Mouse (Mus musculus) spleen, postnatal 10 days (tissue): ENCODE data around the gene Prdm1.

ENCODE experiments used
- DNase-seq, 2 experiments: peaks; one replicate each; pipeline ENCODE4 v3.0.0; 2021 to 2022; ENCODE audit warnings: low spot score in 2 of 2

Gene Prdm1

DNA sequence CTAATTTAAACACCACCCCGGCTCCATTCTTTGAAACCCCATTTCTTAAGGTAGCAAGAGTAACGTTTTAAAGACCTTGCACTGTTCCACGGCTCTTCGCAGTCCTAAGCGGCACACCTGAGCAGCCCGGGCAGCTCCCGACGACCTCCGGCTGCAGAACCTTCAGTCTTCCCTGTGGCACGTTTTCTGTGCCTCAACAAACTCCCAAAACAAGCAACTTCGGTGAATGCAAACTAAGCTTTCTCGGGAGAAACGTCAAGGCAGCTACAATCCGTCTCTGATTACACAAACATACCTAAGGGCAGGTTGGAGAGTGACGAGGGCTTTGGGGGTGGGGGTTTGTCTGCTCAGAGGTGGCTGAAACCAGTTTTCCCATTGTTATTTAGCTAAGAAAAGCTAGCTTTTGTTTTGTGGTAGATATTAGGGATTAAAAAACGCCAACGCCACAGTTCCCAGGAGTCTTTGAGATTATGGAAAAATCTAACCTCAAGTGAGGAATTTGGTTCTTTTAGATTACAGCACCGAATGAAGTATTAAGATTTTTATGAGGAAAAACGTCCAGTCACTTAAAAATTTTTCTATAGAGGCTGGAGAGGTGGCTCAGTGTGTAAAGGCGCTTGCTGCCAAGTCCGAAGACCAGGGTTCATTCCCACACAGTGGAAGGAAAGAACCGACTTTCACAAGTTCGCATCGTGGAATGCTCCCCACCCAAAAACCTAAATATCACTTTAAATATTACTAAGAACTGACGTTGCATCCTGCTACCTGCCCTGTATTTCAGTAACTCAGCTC, at the start of gene Prdm1:
Gene Prdm1 (minus strand): TSS at position 211 of the 792 bp plus-strand sequence.
- DNase-seq, result peak in 1 of 2 experiments; percentile 12

DNA sequence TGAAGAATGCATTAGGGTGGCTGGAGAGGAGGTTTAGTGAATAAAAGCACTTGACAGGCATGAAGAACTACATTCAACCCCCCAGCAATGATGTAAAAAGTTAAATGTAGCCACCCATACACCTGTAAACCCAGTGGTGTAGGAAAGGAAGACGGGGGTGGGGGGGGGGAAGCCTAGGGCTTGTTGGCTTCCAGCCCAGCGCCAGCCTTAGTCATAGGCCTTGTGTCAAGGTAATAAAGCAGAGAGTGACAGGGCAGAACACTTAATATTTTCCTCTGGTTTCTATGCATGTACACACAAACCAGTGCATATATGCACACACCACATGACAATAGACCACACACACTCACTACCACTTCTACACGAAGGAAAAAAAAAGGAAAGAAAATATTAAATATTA, 37.7 kb upstream of the Prdm1 start:
- DNase-seq, result no peak

GRCm38 (mm10) chr10:44565109-44565508, 36.8 kb upstream of the Prdm1 start:
- no peak for DNase-seq

DNA sequence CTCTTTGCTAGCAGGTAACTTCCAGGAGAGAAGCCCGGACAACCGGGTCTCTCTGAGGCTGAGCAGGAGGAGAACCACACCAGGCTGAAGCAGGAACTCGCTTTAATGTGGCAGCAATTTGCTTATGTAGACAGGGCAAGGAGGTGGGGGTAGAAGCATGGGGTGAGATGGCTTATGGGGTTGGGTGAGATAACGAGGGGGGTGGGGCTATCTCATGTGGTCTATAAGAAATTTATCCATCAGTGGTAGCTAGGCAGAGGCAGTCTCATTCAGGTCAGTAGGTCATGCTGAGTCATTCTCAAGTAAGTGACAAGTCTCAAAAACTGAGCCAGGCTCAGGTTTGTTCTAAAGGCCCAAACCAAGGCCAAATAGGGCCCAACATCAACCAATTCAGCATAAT, 28.5 kb upstream of the Prdm1 start:
- DNase-seq, result no peak

GRCm38 (mm10) chr10:44555317-44555716, 27.0 kb upstream of the Prdm1 start:
- DNase-seq, result no peak

GRCm38 (mm10) chr10:44553648-44554047, 25.3 kb upstream of the Prdm1 start:
- DNase-seq, result no peak

- peak; percentile 18 to 35 for DNase-seq
These were observed 10.8 kb upstream of the Prdm1 start for GRCm38 (mm10) chr10:44539033-44539578.

DNA sequence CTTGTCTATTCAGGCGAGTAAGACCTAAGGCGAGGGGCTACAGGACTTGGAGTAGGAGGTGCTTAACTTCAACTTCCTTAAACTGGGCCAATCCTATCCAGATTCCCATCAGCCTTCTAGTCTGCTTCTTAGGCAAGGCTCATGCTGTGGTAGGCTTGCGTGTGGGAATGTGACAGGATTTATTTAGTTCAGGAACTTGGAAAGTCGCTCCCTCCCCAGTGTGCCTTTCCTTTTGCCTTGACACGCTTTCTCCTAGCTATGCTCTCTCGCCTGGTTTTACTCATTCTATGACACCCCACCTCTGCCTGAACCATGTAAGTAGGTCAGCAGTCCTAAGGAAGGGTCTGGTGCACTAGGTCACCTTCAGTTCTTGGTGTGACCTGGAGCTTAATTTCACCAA, 9.8 kb upstream of the Prdm1 start:
- DNase-seq, result no peak

DNA sequence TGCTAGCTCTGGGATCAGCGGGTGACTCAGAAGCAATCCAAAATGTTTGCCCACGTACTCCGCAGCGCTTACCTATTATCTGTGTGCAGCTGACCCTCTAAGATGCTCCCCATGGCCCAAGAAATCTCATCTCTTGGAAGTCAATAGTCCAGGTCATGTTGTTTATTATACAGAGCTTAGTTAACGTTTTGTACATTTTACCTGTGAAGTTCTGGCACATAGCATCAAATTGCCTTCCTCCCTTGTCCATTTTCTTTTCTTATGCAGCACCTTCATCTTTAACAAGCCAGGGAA, 1.7 kb upstream of the Prdm1 start:
- no peak for DNase-seq

DNA sequence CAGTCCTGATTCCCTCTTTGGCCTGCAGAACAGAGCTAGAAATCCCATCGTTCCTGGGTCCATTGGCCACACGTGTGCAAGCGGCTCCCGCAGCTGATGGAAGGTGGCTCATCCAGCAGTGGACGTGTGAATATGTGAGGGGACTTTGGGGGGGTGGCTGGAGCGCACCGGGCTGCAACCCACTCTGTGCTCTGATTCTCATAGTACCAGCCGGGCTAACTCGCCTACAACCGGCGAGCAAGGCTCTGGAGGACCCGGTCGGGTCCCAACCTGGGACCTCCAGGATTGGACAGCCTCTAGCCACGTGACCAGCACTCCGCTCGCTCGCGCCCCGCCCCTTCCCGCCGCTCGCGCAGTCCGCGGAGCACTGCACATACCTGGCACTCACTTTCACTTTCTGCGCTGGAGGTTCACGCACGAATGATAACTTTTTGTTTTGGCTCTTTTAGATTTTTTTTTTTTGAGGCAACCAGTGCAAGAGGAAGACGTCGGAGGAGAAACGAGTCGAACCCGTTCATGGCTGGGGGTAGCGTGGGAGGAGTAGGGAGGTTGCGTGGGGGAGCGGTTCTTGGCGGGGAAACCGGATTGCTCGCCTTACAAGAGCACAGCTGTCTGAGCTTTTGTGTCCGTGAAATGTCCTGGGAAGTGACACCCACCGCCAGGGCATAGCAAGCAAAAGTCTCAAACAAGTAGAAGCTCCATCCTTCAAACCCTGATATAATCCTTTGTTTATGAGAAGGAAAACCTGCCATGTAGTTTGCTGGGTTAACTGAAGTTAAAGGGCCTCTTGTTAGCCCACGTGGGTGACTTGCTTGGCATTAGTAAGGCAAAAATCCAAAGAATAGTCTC, 1.1 kb upstream of the Prdm1 start:
- DNase-seq, result peak; percentile 73 to 91

DNA sequence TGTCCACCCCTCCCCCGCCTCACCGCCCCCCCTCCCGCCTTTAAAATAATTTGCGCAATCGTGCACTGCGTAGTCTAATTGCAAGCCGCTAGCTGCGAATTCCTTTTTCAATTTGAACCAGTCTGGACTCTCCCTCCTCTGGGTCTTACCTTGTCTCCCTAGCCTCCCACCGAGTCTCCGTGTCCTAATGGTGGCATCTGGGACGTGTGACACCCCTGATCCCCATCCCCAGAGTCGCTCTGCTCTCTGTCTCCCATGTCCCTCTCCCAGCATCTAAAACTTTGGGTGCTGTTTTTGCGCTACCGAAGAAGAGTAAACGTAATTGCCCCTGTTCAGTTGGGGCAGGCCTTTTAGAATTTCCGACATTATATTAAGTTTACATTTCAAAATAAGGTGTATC, 650 bp downstream of the Prdm1 start:
- DNase-seq, result peak in 1 of 2 experiments; percentile 5

DNA sequence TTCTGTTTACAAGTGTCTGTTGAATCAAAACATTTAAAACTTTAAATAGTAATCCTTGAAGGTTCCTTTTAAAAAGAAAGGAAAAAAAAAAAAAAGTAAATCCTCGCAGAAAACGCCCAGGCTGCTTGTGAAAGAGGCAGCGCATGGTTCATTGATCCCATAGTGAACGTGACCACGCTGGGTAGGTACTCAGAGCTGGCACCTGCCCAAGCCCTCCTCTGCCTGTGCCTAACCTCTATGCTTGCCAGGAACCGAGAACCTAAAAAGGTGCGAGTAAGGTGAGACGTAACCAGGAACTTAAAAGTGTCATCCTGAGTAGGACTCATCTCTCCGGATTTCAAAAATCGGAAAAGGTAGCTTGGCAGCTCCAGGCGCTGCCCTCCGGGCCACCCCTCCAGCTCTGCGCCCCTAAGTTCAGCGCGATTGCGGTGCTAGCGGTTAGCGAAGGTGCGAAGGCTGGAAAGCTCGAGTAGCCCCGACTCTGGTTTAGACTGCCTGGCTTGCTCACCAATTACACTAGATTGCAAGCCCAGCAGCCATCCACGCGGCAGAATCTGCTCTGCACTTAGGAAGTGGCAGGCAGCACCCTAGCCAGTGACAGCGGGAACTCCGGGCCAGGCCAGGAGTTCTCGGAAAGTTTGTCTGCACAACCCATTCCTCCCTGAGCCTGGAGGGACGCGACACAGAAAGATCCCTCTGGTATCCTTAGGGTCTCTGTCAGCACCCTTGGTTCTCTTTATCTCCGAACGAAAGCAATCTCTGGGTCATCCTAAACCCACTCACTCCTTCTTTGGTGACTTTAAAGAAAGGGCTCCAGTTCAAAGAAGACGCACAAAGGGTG, 1.3 kb downstream of the Prdm1 start:
- peak; percentile 18 to 50 for DNase-seq

GRCm38 (mm10) chr10:44520189-44520588, 8.1 kb downstream of the Prdm1 start:
- no peak for DNase-seq

DNA sequence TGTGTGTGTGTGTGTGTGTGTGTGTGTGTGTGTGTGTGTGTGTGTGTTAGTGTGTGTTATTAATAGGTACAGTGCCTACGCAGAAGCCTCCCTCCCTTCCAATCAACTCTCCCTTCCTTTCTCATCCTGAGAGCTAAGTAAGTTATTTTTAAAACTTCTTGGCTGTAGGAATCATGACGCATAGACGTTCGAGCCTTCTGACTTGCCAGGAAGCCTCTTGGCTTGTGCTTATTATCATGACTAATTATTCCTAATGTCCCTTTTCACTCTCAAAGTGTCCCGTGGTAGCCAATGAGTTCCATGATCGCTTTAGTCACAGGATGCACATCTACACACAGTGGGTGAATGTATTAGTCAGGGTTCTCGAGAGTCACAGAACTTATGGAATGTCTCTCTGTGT, 9.7 kb downstream of the Prdm1 start:
- DNase-seq, result no peak

- no peak for DNase-seq
These were observed 15.2 kb downstream of the Prdm1 start for GRCm38 (mm10) chr10:44513108-44513507.

DNA sequence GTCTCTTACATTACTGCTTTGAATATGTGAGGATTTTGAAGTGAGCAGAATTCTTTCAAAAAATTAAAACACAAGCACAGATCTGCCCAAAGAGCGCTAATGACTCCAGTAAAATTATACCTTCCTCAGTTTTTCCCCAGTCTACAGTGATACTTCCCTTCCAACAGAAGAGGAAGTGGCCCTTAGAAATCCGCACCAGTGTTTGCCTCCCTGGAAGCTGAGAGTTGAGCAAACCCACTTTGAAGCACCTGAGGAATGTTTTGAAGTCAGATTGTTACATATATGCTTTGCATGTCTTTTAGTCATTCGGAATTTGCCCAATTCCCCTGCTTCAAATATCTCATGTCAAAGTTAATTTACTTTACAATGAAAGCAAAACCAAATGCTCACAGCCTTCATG, 17.3 kb downstream of the Prdm1 start:
- no peak for DNase-seq

GRCm38 (mm10) chr10:44508649-44509048, 19.7 kb downstream of the Prdm1 start:
- DNase-seq, result no peak

DNA sequence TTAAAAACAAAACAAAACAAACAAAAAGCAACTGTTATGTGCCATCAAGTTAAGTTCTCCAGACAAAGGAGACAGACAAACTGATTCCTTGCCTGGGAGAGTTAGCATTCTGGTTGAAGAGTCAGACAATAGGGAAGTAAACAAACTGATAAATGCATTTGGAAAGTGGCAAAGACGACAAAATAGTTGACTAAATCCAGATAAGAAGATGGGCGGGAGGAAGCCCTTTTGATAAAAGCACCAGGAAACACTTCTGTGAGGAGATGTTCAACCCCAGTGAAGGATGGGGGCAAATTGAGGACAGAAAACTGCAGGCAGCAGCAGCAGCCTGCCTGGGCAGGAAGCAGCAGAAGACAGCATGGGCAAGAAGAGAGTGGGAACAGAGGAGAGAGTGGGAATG, 20.3 kb downstream of the Prdm1 start:
- no peak for DNase-seq

GRCm38 (mm10) chr10:44502891-44503290, 25.4 kb downstream of the Prdm1 start:
- DNase-seq, result no peak

DNA sequence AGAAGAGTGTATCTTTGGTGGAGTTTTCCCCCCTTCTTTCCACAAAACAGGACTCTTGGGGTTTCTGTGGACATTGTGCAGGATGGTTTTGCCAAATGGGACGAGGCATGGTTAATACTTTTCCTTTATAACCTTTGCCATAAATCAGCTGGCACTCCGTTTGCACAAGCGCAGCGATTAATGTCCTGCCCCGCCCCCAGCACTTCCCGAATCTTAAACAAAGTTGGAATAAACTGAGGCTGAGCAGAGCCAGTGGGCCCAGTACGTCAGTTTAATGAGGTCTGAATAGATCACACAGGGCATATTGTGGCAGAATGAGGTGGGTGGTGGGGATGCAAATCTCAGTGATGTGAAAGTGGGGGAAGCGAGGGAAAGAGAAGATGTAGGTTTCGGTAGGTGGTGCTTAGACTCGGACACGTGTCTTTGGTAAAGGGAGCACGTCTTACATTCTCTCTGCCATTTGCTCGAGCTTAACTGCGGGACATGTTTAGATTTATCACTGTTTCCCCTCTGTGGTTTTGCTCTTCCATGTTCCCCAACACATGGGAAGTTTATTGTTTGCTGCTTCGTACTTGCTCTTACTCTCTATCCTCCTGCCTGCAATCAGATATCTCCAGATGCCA, 28.3 kb downstream of the Prdm1 start:
- no peak for DNase-seq

- no peak for DNase-seq
These were observed 34.3 kb downstream of the Prdm1 start for GRCm38 (mm10) chr10:44493818-44494492.
